Mouse (Mus musculus) MEL (cell line): ENCODE results near the gene Ddb1.

Experiments used
- CHD2 ChIP-seq: IDR thresholded peaks from 2 replicates; pipeline ENCODE4 v1.6.1; 2011; ENCODE audit warnings: low read length, improper control_type of control experiment
- CTCF ChIP-seq, 3 experiments: IDR thresholded peaks in 2 of 3; conservative IDR thresholded peaks in 1 of 3; 2 replicates each; pipeline ENCODE4 v1.5.1; 2011 to 2012; ENCODE audit warnings: low read length in 3 of 3, low read depth in 2 of 3, mild to moderate bottlenecking in 2 of 3, improper control_type of control experiment in 1 of 3, inconsistent platforms in 1 of 3, mixed read lengths in 1 of 3, moderate library complexity in 1 of 3; ENCODE audit not compliant: control insufficient read depth in 1 of 3, insufficient read depth in 1 of 3, poor library complexity in 1 of 3, severe bottlenecking in 1 of 3
- EP300 ChIP-seq, 2 experiments: IDR thresholded peaks; 2 replicates each; pipeline ENCODE4 v1.6.1; 2011; ENCODE audit warnings: improper control_type of control experiment in 2 of 2, low read length in 2 of 2, low read depth in 1 of 2, mild to moderate bottlenecking in 1 of 2
- GATA1 ChIP-seq: IDR thresholded peaks from 2 replicates; pipeline ENCODE4 v1.6.1; 2011; ENCODE audit warnings: low read depth, low read length, improper control_type of control experiment
- POLR2A ChIP-seq, 2 experiments: IDR thresholded peaks; 2 replicates each; pipeline ENCODE4 v1.6.1; 2011 to 2012; ENCODE audit warnings: low read length in 2 of 2, mild to moderate bottlenecking in 2 of 2, control low read depth in 1 of 2, improper control_type of control experiment in 1 of 2, low read depth in 1 of 2, moderate library complexity in 1 of 2; ENCODE audit not compliant: control insufficient read depth in 1 of 2, insufficient read depth in 1 of 2, poor library complexity in 1 of 2
- RAD21 ChIP-seq: IDR thresholded peaks from 2 replicates; pipeline ENCODE4 v1.6.1; 2011; ENCODE audit warnings: mild to moderate bottlenecking, low read depth, low read length, improper control_type of control experiment
- SIN3A ChIP-seq: IDR thresholded peaks from 2 replicates; pipeline ENCODE4 v1.6.1; 2012; ENCODE audit warnings: low read length, improper control_type of control experiment, inconsistent platforms
- TBP ChIP-seq: IDR thresholded peaks from 2 replicates; pipeline ENCODE4 v1.8.0; 2011; ENCODE audit warnings: low read depth, low read length, improper control_type of control experiment
- USF1 ChIP-seq: IDR thresholded peaks from 2 replicates; pipeline ENCODE4 v1.6.1; 2014; ENCODE audit warnings: low read depth, mild to moderate bottlenecking, inconsistent platforms, low read length, improper control_type of control experiment, moderate library complexity
- ZMIZ1 ChIP-seq: IDR thresholded peaks from 2 replicates; pipeline ENCODE4 v1.6.1; 2012; ENCODE audit warnings: low read depth, mild to moderate bottlenecking, inconsistent platforms, low read length, improper control_type of control experiment, moderate library complexity

DNA sequence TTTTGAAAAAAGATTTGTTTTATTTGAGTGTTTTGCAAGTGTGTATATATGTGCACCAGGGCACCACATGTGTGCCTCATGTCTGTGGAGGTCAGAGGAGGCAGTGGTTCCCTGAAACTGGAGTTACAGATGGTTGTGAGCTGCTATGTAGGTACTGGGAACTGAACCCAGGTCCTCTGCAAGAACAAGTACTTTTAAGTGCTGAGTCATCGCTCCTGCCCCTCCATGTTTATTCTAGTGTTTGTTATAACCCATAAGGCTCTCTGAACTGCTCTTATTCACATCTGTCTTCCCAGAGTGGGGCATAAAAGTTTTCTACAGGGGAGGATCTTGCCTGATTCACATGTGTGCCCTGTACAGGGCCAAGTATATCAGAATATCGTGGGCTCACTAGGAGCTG, 5.5 kb upstream of the Ddb1 start:
- TF ChIP-seq POLR2A (IDR thresholded peaks at IDR 0.05; ENCODE audit: control insufficient read depth in 1 of 2, insufficient read depth in 1 of 2, low read depth in 1 of 2, low read length in 2 of 2, poor library complexity in 1 of 2) (no peak), EP300 (IDR thresholded peaks at IDR 0.05; ENCODE audit: low read depth in 1 of 2, low read length in 2 of 2) (no peak), CTCF (IDR thresholded peaks at IDR 0.05 in 2 of 3, conservative IDR thresholded peaks at IDR 0.05 in 1 of 3; ENCODE audit: control insufficient read depth in 1 of 3, insufficient read depth in 1 of 3, low read depth in 2 of 3, low read length in 3 of 3, poor library complexity in 1 of 3, severe bottlenecking in 1 of 3) (no peak), GATA1 (no peak), ZMIZ1 (no peak), RAD21 (no peak), SIN3A (no peak), USF1 (no peak), CHD2 (no peak), TBP (no peak)
